Mouse (Mus musculus) MEL (cell line): ENCODE data around the gene D17Wsu92e.

ENCODE experiments used
- BHLHE40 ChIP-seq: IDR thresholded peaks from 2 replicates; pipeline ENCODE4 v1.6.1; 2012; ENCODE audit warnings: low read depth, mild to moderate bottlenecking, inconsistent platforms, low read length, improper control_type of control experiment, borderline replicate concordance
- CTCF ChIP-seq, 3 experiments: IDR thresholded peaks in 2 of 3; conservative IDR thresholded peaks in 1 of 3; 2 replicates each; pipeline ENCODE4 v1.5.1; 2011 to 2012; ENCODE audit warnings: low read length in 3 of 3, low read depth in 2 of 3, mild to moderate bottlenecking in 2 of 3, improper control_type of control experiment in 1 of 3, inconsistent platforms in 1 of 3, mixed read lengths in 1 of 3, moderate library complexity in 1 of 3; ENCODE audit not compliant: control insufficient read depth in 1 of 3, insufficient read depth in 1 of 3, poor library complexity in 1 of 3, severe bottlenecking in 1 of 3
- E2F4 ChIP-seq: IDR thresholded peaks from 2 replicates; pipeline ENCODE4 v1.6.1; 2011; ENCODE audit warnings: low read depth, low read length, improper control_type of control experiment, borderline replicate concordance
- EP300 ChIP-seq, 2 experiments: IDR thresholded peaks; 2 replicates each; pipeline ENCODE4 v1.6.1; 2011; ENCODE audit warnings: improper control_type of control experiment in 2 of 2, low read length in 2 of 2, low read depth in 1 of 2, mild to moderate bottlenecking in 1 of 2
- GABPA ChIP-seq: IDR thresholded peaks from 2 replicates; pipeline ENCODE4 v1.6.1; 2012; ENCODE audit warnings: low read depth, mild to moderate bottlenecking, inconsistent platforms, low read length, improper control_type of control experiment, moderate library complexity
- GATA1 ChIP-seq: IDR thresholded peaks from 2 replicates; pipeline ENCODE4 v1.6.1; 2011; ENCODE audit warnings: low read depth, low read length, improper control_type of control experiment
- MAZ ChIP-seq: IDR thresholded peaks from 2 replicates; pipeline ENCODE4 v1.6.1; 2012; ENCODE audit warnings: low read depth, mild to moderate bottlenecking, inconsistent platforms, low read length, improper control_type of control experiment
- MXI1 ChIP-seq: IDR thresholded peaks from 2 replicates; pipeline ENCODE4 v1.6.1; 2011; ENCODE audit warnings: mild to moderate bottlenecking, low read depth, low read length, improper control_type of control experiment
- NELFE ChIP-seq: IDR thresholded peaks from 2 replicates; pipeline ENCODE4 v1.6.1; 2011; ENCODE audit warnings: low read depth, low read length, improper control_type of control experiment
- POLR2A ChIP-seq, 2 experiments: IDR thresholded peaks; 2 replicates each; pipeline ENCODE4 v1.6.1; 2011 to 2012; ENCODE audit warnings: low read length in 2 of 2, mild to moderate bottlenecking in 2 of 2, control low read depth in 1 of 2, improper control_type of control experiment in 1 of 2, low read depth in 1 of 2, moderate library complexity in 1 of 2; ENCODE audit not compliant: control insufficient read depth in 1 of 2, insufficient read depth in 1 of 2, poor library complexity in 1 of 2
- POLR2AphosphoS5 ChIP-seq: IDR thresholded peaks from 2 replicates; pipeline ENCODE4 v1.6.1; 2012; ENCODE audit warnings: low read depth, borderline replicate concordance, mild to moderate bottlenecking, inconsistent platforms, low read length, moderate library complexity, mixed read lengths
- RAD21 ChIP-seq: IDR thresholded peaks from 2 replicates; pipeline ENCODE4 v1.6.1; 2011; ENCODE audit warnings: mild to moderate bottlenecking, low read depth, low read length, improper control_type of control experiment
- SMC3 ChIP-seq: IDR thresholded peaks from 2 replicates; pipeline ENCODE4 v1.6.1; 2011; ENCODE audit warnings: low read depth, low read length, improper control_type of control experiment
- USF1 ChIP-seq: IDR thresholded peaks from 2 replicates; pipeline ENCODE4 v1.6.1; 2014; ENCODE audit warnings: low read depth, mild to moderate bottlenecking, inconsistent platforms, low read length, improper control_type of control experiment, moderate library complexity

GRCm38 (mm10) chr17:27707954-27708661 lies 112.3 kb downstream of the D17Wsu92e start:
- TF ChIP-seq NELFE, result no peak
- TF ChIP-seq USF1, result no peak
- no peak for TF ChIP-seq POLR2A (IDR thresholded peaks at IDR 0.05; ENCODE audit: control insufficient read depth in 1 of 2, insufficient read depth in 1 of 2, low read depth in 1 of 2, low read length in 2 of 2, poor library complexity in 1 of 2)
- no peak for TF ChIP-seq EP300 (IDR thresholded peaks at IDR 0.05; ENCODE audit: low read depth in 1 of 2, low read length in 2 of 2)
- TF ChIP-seq RAD21, result no peak
- no peak for TF ChIP-seq BHLHE40
- TF ChIP-seq GABPA, result no peak
- TF ChIP-seq CTCF (IDR thresholded peaks at IDR 0.05 in 2 of 3, conservative IDR thresholded peaks at IDR 0.05 in 1 of 3; ENCODE audit: control insufficient read depth in 1 of 3, insufficient read depth in 1 of 3, low read depth in 2 of 3, low read length in 3 of 3, poor library complexity in 1 of 3, severe bottlenecking in 1 of 3), result peak in 2 of 3 experiments; percentile 18 to 47; a peak in 3 of 6 replicates
- TF ChIP-seq E2F4, result no peak
- TF ChIP-seq SMC3, result no peak
- TF ChIP-seq POLR2AphosphoS5, result no peak
- no peak for TF ChIP-seq GATA1
- no peak for TF ChIP-seq MXI1
- no peak for TF ChIP-seq MAZ
